Mouse (Mus musculus) cerebellum, adult 18-20 months (tissue): ENCODE measurements around the gene 2510009E07Rik.
"Not testable (repeated sequence)": the region's sequence is repeated elsewhere in the genome, so short reads cannot be mapped to it uniquely, and the experiment has no call there.

Experiments
- DNase-seq, 2 experiments: peaks; one replicate each; pipeline ENCODE4 v3.0.0; 2021

2510009E07Rik gene

DNA sequence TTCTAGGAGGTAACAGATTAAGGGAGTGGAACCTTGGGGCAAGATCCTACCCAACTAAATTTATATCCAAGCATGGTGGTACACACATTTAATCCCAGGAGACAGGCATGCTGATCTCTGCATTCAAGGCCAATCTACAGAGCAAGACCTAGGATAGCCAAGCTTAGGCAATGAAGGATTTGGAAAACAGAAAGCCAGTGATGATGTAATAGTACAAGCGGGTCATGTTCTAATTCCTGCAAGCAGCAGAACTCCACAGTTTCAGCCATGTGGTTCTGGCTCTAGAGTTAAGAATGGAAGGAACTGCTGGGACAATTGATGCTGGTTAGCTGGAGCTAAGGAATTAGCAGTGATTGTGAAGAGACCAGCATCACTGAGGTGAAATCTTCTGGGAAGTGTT, 20.8 kb downstream of the 2510009E07Rik start:
- not testable (repeated sequence) for DNase-seq

DNA sequence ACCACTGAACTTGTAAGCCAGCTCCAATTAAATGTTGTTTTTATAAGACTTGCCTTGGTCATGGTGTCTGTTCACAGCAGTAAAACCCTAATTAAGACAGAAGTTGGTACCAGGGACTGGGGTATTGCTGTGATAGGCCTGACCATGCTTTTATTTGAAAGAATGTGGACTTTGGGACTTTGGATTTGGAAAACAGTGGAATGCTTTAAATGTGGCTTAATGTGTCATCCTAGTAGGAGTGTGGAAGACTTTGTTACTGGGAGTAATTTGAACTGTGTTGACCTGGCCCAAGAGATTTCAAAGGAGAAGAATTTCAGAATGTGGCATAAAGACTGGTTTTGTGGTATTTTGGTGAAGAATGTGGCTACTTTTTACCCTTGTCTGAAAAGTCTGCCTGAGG, 21.4 kb downstream of the 2510009E07Rik start:
- not testable (repeated sequence) for DNase-seq

DNA sequence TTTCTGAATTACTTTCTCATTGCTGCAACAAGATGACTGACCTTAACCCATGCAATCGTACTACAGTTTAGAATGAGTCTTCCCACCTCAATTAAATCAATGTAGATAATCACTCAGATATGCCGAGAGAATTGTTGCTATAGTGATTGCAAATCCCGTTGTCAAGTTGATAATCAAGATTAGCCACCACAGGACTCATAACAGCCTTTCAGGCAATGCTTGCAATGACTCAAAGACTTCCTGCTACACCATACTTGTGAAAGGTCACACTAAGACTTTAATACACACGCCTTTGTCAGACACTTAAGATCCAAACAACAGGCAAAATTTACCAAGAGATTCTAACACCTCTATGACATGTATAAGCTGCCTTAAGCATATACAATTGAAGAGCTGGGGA, 22.6 kb downstream of the 2510009E07Rik start:
- no peak for DNase-seq

DNA sequence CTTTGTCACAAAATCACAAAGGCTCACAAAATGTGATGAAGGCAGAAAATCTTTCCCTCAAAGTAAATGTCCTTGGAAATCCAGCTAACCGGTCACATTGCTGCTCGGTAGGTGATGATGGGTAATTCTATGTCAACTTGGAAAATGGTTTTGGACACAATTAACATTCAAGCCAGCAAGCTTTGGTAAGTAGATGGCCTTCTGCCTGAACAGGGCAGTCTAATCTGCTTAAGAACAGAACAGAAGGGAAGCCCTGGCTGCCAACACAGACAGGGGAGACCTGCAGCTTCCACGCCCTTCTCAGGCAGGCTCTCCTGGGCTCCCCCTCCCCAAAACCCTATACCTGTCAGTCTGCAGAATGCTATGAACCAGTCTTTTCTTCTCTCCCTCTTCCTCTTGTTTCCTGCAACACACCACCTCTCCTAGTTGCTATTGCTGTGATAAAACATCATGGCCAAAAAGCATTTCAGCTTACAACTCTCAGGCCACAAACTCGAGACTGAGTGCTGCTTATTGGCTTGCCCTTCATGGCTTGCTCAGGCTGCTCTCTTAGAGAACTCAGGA, 29.0 kb downstream of the 2510009E07Rik start:
- DNase-seq: peak in 1 of 2 experiments; percentile 17

DNA sequence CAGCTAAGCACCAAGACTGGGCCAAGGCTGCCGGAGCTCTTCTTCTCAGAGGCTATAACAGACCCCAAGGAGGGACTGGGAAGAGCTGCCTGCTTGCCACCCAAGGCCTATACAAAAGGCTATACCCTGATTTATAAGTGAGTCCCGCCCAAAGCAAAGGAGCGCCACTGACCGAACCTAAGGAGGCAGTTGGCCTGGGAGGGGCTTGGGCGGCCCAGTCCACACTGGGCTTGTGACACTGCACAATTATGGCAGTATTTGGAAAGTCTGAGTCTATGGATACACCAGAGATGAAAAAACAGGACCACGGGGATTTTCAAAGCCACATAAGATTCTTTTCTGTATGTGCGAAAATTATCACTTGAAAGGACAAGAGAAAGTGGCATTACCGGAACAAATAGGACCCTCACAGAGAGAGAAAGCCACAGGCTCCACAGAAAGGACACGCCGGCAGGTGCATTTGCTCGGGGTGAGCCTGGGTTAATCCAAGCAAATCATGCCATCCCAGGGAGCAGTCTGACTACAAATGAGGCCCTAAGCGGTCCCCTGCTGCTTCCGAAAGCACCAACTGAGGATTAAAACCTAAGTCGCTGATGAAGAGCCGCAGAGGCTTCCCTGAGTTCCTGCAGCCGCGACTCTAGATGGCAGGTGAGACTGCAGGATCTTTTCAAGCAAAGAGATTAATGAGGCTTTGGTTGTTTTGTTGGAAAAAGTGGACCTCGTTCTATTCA, 29.7 kb downstream of the 2510009E07Rik start:
- DNase-seq: no peak

DNA sequence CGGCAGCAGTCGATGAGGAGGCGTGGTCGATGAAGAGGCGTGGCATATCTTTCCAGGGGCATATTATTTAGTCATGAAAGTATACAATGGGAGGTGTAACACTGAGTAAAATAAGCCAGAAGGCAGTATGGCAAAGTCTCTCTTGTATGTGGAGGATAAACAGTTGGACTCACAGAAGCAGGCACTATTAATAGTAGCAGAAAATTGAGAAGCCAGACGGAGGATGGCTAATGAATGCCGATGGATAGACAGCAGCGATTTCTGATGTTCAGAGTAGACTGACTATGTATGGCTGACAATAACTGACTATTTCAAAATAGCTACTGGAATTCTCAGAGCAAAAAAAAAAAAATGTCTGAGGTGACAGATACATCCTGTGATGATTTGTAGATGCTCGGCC, 38.5 kb downstream of the 2510009E07Rik start:
- no peak for DNase-seq

DNA sequence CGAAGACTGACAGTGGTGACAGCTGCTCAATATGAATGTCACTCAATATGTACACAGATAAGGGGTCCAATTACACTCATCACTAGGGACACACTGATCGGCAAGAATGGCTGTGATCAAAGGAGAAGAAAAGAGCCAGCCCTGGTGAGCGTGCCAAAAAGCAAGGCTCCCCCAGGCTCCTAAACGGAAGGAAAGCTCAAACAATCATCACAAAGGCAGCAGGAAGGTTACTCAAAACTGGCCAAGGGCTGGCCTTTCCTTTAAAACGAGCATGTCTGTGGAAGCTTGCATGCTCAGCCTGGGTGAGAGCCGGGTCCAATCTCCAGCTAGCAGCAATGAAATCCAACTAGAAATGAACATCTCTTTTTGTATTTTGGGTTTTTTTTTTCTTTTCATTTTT, 39.2 kb downstream of the 2510009E07Rik start:
- DNase-seq: no peak

DNA sequence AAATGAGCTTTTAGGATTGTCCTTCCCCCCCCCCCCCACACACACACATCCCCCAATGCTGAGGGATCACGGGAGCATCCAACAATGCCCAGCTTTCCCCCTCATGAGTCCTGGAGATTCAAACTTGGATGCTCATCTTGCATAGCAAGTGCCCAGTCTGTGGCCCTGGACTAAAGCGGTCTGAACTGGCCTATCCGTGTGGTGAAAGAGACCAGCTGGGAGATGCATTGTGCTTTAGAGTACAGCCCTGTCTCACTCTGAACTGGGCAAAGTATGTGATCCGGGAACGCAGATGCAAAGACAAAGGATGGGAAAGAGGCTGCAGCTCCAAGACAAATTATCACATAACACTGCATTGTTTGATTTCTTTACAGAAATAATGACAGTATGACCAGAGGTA, 40.1 kb downstream of the 2510009E07Rik start:
- no peak for DNase-seq

DNA sequence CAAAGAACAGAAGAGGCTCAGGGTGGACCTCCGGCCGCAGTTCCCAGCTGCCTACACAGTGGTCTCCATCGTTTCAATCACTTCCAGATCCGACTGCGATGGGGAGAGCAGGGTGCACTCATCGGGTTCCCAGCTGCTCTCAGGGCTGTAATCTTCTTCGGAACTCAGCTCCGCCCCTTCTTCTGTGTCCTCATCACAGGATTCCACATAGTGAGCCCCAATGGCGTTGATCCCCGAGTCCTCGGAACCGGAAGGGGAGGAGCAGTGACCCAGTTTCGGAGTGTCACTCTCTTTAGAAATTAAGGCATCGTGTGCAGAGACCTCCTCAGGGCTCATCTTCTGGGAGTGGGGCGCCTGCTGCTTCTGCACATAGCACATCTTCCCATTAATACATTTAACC, 41.3 kb downstream of the 2510009E07Rik start:
- no peak for DNase-seq

DNA sequence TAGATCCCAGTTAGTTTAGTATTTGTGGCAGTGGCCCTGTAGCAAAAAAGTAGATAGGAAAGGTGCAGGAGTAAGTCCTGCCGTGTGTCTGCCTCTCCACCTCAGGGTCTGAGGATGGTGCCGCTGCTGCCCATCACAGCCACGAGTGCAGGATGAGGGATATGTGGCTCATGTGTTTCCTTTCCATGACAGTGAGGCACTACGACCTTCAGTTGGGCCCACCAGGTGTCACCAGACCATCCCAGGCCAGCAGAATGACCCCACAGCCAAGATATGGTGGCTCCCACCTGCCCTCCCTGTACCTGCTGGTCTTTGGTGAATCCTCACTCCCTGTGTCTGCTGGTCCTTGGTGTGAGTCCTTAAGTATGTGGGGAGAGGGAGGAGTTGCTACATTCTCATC, 43.3 kb downstream of the 2510009E07Rik start:
- no peak for DNase-seq

DNA sequence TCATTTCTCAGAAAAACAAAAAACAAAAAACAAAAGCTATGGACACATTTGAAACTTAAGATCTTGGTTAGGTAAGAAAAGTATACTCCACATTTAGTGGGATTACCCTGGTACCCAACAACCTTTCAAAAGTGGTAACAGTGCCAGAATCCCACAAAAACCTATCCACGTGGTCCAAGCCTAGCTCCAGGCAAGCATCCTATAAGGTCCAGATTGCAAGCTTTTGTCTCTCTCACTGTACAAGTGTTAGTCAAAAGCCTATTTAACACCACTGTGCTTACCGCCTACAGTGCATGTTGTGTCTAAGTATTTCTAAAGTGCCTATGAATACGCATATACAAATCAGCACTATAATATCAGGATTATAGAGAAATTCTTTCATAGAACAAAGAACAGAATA, 44.2 kb downstream of the 2510009E07Rik start:
- no peak for DNase-seq

DNA sequence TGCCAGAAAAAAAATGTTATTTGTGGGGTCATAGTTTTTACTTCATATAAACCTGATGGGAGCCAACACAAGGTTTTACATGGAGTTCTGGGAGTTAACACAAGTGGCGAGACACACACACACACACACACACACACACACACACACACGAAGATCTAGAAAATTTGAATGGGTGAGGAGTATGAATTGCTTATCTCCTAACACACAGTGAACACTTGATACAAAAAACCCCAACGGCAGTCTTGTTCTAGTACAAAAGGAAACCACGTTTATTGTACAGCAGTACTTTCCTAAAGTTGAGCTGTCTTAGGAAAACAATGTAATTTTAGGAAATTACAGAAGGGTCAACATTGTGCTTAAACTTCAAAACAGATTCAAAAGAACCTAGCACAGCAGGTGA, 45.7 kb downstream of the 2510009E07Rik start:
- no peak for DNase-seq

DNA sequence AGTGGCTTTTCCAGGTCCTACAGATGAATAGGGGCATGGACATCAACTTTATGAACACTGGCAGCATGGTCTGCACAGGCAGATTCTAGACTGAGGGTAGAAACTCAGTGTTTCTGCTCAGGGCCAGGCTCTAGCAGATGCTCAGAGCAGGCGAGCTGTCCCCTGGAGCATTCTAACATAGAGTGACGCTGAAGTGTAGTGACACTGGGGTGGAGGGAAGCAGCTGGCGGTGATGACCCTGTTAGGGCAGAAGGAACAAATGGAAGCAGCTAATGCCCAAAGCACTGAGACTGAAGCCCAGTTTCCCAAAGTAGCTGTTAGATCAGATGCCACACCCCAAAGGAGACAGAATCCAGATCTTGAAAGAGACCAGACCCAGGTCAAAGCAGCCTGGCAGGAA, 48.0 kb downstream of the 2510009E07Rik start:
- no peak for DNase-seq

DNA sequence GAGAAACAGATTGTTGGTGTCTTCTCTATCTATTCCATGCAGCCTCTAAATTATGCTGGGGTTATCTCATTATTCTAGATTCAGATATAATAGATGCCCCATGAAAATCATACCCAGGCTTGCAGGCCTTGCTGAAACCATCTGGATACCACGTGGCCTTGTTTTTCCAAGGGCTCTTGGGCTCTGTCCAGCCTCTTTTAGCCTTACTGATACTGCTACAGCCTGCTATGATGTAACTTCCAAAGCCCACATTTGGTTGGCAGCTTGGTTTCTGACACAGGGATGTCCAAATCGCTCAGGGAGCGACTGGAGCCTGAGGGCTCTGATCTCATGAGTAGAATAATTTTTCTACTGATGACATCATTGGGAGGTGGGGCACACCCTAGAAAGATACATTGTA, 48.5 kb downstream of the 2510009E07Rik start:
- no peak for DNase-seq

DNA sequence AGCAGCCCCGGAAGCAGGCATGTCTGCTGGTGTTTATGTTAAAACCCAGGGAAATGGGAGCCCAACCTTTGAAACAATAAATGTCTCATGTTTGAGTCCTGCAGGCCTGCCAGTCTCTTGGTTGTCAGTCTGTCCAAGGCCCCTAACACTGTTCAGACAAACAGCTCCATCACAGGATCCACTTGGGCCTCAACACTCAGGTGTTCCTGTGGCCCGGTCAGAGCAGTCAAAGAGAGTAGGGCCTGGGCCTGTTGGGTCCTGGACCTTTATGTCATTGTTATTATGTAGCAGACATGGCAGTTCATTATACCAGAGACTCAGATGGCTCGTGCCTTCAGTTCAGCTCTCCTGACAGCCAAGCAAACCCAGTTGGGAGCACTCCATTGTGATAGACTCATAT, 49.9 kb downstream of the 2510009E07Rik start:
- no peak for DNase-seq

DNA sequence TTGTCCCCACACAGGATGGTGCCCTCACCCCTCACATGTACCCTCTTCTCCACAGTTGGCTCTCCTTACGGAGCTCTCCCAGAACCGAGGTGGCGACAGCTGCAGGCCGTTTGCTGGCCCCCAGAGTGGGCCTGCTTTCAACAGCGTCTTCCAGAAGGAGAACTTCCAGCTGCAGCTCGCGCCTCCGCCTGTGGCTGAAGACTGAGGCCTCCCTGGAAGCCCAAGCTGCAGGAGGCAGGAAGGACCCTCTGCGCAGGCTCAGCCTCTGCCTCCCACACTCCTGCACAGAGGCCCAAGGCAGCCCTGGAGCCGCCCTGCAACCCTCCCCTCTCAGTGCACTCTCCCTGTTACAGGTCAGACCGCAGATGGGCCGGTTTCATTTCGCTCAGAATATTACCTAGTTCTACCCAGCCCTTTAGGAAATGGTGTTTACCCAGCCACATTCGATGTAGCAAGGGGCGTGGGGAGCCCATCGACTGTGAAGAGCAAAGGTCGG, 50.4 kb downstream of the 2510009E07Rik start:
- DNase-seq: no peak

DNA sequence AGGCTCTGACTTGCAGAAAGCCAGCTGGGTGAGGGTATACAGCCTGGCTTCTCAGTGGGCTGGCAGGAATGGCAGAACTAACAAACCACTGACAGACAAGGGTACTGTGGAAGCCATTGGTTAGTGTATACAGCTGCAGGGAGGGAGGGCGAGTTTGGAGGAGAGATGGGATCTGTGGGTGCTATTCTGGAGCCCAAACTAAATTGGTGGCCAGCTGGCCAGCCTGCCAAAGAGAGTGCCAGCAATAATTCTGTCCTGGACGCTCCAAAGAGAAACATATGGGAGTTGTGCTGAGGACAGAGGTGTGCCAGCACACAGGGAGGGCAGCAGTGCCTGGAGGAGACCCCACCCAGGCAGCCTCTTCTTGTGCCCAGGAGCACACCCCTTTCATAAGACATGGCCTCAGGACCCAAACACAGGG, 50.8 kb downstream of the 2510009E07Rik start:
- no peak for DNase-seq

DNA sequence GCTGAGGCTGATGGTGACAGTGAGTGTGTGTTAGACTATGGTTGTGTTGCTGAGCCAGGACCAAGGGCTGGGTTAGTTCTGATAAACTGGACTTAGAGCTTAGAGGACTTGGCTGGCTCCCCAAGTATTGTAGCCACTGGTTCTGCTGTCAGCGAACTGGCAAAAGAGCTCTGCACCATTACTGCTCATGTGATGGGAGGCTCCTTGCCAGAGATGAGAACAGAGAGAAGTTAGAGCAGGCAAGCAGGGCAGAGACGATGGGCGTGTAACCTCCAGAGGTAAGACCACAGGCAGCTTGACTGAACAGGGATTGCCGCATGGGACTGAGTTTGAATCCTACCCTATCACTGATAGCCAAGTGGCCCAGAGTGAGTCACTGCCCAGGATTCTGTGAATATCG, 51.6 kb downstream of the 2510009E07Rik start:
- DNase-seq: no peak

DNA sequence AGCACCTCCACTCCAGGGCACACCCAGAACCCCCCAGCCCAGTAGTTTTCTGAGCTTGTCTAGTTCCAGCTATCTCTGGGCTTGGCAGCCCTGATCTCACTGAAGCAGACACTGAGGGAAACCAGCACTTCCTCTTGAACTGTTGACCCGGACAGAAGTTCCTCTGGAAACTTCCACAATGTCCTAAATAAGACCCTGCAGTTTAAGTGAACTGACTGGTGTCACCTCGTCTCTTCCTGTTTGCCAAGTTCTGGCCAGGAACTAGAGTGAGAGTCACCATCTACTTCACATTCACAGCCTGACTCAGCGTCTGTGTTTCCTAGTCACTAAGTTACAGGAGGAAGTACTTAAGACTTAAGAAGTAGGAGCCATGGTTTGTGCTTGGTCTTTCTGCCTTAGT, 52.5 kb downstream of the 2510009E07Rik start:
- DNase-seq: no peak

DNA sequence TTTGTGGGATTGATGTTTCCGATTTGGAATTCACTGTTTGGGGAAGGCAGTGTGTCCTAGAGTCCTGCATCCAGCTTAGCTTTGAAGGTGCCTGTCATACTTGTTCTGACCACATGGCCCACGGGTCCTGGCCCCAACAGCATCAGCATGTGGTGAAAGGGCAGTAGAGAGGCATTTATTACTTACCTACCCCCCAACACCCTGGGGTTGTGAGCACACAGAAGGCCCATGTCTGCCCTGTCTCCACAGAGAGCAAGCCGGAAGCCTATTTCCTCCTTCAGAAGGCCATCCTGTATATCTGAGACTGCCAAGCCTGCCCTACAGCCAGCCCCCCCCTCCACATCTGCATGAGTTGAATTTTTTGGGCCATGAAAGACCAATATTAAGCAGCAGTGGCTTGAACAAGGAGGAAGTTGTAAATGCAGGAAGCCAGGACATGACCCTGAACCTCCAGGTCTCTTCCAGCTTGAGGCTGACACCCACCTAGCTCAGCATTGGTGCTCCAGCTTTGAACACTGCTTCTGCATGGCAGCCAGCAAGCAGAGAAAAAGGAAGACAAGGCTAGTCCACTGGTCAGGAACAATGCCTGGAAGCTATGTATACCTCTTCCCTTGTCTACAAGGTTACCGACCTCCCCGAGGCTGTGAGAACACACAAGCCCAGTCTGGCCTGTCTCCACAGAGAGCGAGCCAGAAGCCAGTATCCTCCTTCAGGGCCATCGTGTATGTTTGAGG, 53.5 kb downstream of the 2510009E07Rik start:
- no peak for DNase-seq

DNA sequence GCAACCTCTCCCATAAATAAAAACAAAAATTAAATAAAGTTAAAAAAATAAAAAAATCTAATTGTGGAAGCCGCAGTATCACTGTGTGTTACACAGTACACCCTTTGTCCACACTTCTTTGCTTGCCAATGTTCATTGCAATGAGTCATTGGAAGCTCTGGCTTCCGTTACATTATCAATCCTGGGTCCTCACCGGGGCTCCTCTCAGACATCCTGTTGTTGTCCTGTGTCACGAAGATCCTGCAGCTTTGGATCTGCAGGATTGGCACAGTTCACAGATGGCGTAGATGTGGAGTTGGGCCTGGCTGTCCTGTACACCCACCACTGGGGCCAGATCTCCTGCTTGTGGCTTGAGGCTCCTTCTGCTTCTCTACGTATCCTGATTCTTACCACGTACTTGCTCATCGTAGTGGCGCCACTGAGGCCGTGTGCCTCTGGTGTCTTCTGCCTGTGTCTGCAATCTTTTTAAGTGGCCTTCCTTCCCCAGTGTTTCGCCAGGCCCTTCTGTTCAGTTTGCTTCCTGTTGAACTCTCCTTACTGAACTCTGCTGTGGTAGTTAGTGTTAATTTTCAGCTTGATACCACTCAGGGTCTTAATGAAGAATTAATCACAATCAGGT, 57.2 kb downstream of the 2510009E07Rik start:
- no peak for DNase-seq

DNA sequence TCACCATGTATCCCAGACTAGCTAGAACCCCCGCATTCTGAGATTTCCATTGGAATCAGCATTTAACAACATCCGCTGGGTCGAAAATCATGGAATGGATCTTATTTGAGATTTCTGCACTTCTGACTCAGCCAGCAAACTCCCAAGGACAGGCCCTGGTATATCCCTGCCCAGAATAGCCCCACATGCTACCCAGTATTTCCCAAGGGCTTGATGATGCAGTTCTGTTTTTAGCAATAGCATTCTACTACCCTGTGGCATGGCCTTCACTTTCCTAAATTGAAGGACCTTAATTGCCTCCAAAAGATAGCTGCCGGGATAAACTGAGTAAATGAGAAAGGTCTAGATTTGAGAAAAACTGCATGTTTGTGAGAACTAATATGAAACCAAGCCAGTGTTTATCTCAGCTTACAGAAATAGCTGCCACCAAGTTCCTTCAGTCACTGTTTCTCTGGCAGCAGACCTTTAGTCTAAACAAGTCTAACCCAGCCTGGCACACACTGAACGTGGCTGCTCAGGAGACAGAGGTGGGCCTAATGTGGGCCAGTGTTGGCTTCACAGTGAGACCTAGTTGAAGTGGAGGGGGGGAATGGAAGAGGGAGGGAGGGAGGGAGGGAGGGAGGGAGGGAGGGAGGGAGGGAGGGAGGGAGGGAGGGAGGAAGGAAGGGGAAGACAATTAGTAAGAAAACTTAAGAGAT, 58.2 kb downstream of the 2510009E07Rik start:
- DNase-seq: no peak

DNA sequence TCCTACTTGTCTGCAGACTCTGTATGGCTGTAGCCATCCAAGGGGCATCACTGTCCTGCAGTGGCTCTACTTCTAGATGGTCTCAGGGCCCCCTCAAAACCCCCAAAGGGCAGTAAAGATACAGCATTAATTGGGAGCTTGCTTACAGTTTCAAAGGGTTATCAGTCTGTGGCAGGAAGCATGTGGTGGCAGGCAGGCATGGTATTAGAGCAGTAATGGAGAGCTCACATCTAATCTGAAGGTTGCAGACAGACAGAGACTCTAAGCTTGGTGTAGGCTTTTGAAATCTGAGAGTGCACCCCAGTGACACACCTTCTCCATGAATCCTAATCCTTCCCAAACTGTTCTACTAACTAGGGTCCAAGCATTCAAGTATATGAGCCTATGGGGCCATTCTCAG, 60.0 kb downstream of the 2510009E07Rik start:
- no peak for DNase-seq
